Mouse (Mus musculus) intestine, embryonic 14.5 days (tissue): ENCODE data around the gene Adamtsl4. TPM values are rescaled to one million over a fixed set of nuclear protein-coding genes. Genes with fewer than 3 reads are reported as not detected.
A peak's percentile ranks its signal among the peaks of the same experiment; 100 is the strongest.
"Not testable (repeated sequence)": the region's sequence is repeated elsewhere in the genome, so short reads cannot be mapped to it uniquely, and the experiment has no call there.

Experiments used
- ATAC-seq: fragments of 200-750 bp; cut with Nextera tagmentation; replicated peaks from 2 replicates; pipeline ENCODE4 v1.8.0; 2017; ENCODE audit warnings: low read depth, moderate number of reproducible peaks, moderate TSS enrichment, moderate library complexity; ENCODE audit not compliant: low FRiP score, low TSS enrichment
- DNase-seq: peaks from one replicate; pipeline ENCODE4 v3.0.0-alpha.2; 2018; ENCODE audit warnings: low spot score
- H3K27ac ChIP-seq: fragments of 300-500 bp; sonication (generic); 2 replicates; pipeline ENCODE4 v1.5.1; 2014; ENCODE audit warnings: low read depth, mild to moderate bottlenecking, control low read depth
- H3K27me3 ChIP-seq: fragments of 300-500 bp; sonication (generic); replicated peaks from 2 replicates; pipeline ENCODE4 v1.6.1; 2014; ENCODE audit warnings: low read length, control low read depth; ENCODE audit not compliant: control insufficient read depth, insufficient read depth
- H3K36me3 ChIP-seq: fragments of 300-500 bp; sonication (generic); 2 replicates; pipeline ENCODE4 v1.6.1; 2014; ENCODE audit warnings: low read length, control low read depth; ENCODE audit not compliant: control insufficient read depth, insufficient read depth
- H3K4me1 ChIP-seq: fragments of 300-500 bp; sonication (generic); replicated peaks from 2 replicates; pipeline ENCODE4 v1.6.1; 2014; ENCODE audit warnings: low read length, control low read depth, mixed read lengths; ENCODE audit not compliant: control insufficient read depth, insufficient read depth
- H3K4me2 ChIP-seq: fragments of 300-500 bp; sonication (generic); 2 replicates; pipeline ENCODE4 v1.6.1; 2014; ENCODE audit warnings: low read length
- H3K4me3 ChIP-seq: fragments of 300-500 bp; sonication (generic); 2 replicates; pipeline ENCODE4 v1.5.1; 2014; ENCODE audit warnings: low read depth, low read length, control low read depth, mixed read lengths
- H3K9ac ChIP-seq: fragments of 300-500 bp; sonication (generic); 2 replicates; pipeline ENCODE4 v1.6.1; 2014; ENCODE audit warnings: mild to moderate bottlenecking, low read length
- H3K9me3 ChIP-seq: fragments of 300-500 bp; sonication (generic); 2 replicates; pipeline ENCODE4 v1.6.1; 2016; ENCODE audit warnings: low read length, control low read depth; ENCODE audit not compliant: control insufficient read depth
- WGBS: fragments of 180-500 bp; shearing (Covaris S2); extraction: QIAGEN DNeasy Blood & Tissue Kit; methylation state at CpG from one replicate; pipeline ENCODE4 v1.1.7; 2014; 5-methylcytosine and 5-hydroxymethylcytosine counted together
- polyA plus RNA-seq: library from polyadenylated mRNA; unstranded; fragments of >200 nt; fragmentation: Nextera tagmentation; extraction: Ambion mirVana; gene quantifications from 2 replicates; pipeline ENCODE4 v1.2.1, GENCODE M21; 2014

The Adamtsl4 gene
- polyA plus RNA-seq, 1 experiment from 2014 or later: 2.6 TPM

GRCm38 (mm10) chr3:95694808-95695703 is 7.3 kb upstream of the Adamtsl4 start:
- 86% methylated on average over 11 of the region's 11 CpGs for WGBS
- H3K9ac ChIP-seq: no peak overlapping the region
- no peaks in the 10 kb centered on the region for H3K9me3 ChIP-seq
- H3K36me3 ChIP-seq: no peaks in the 10 kb centered on the region
- DNase-seq (no peak), ATAC-seq (no peak)
- H3K27ac ChIP-seq: no peak overlapping the region
- H3K4me3 ChIP-seq: no peak overlapping the region
- no peak overlapping the region for H3K4me2 ChIP-seq
- H3K27me3 ChIP-seq: no peaks in the 10 kb centered on the region
- peaks cover 15% of the 10 kb centered on the region for H3K4me1 ChIP-seq

- no peaks in the 10 kb centered on the region for H3K36me3 ChIP-seq
- H3K4me1 ChIP-seq: peaks cover 17% of the 10 kb centered on the region
- DNase-seq (no peak), ATAC-seq (no peak)
- H3K4me3 ChIP-seq: no peak overlapping the region
- H3K27ac ChIP-seq: no peak overlapping the region
- no peaks in the 10 kb centered on the region for H3K9me3 ChIP-seq
- 64% methylated on average over 11 of the region's 11 CpGs for WGBS
- no peaks in the 10 kb centered on the region for H3K27me3 ChIP-seq
- H3K9ac ChIP-seq: no peak overlapping the region
- no peak overlapping the region for H3K4me2 ChIP-seq
These were observed 6.4 kb upstream of the Adamtsl4 start for GRCm38 (mm10) chr3:95693821-95694807.

- Histone ChIP-seq H3K9ac (no peak overlapping the region), H3K4me1 (peaks cover 22% of the 10 kb centered on the region), H3K27me3 (no peaks in the 10 kb centered on the region), H3K36me3 (no peaks in the 10 kb centered on the region), H3K4me3 (no peak overlapping the region), H3K9me3 (no peaks in the 10 kb centered on the region), H3K4me2 (no peak overlapping the region), H3K27ac (no peak overlapping the region)
- no peak for DNase-seq
- ATAC-seq: no peak
- WGBS: 72% methylated on average over 6 of the region's 6 CpGs
These were observed 5.0 kb upstream of the Adamtsl4 start for GRCm38 (mm10) chr3:95692677-95693076.

- WGBS: 93% methylated on average over 2 of the region's 2 CpGs
- not testable (repeated sequence) for H3K27ac ChIP-seq, H3K27me3 ChIP-seq, H3K36me3 ChIP-seq, ATAC-seq, H3K9me3 ChIP-seq, H3K4me2 ChIP-seq, H3K4me3 ChIP-seq, H3K9ac ChIP-seq, DNase-seq
- H3K4me1 ChIP-seq: peaks cover 29% of the 10 kb centered on the region
These were observed 2.8 kb upstream of the Adamtsl4 start for GRCm38 (mm10) chr3:95690552-95690951.

- Histone ChIP-seq H3K27me3 (no peaks in the 10 kb centered on the region), H3K4me1 (peaks cover 29% of the 10 kb centered on the region)
These were observed 2.2 kb upstream of the Adamtsl4 start for GRCm38 (mm10) chr3:95689940-95690339.

GRCm38 (mm10) chr3:95689171-95689915 is 1.6 kb upstream of the Adamtsl4 start:
- ATAC-seq (no peak), DNase-seq (no peak)

More at GRCm38 (mm10) chr3:95689940-95690339, 2.2 kb upstream of the Adamtsl4 start:
- Histone ChIP-seq H3K4me3 (no peak overlapping the region), H3K9me3 (no peaks in the 10 kb centered on the region), H3K36me3 (no peaks in the 10 kb centered on the region), H3K4me2 (peak overlapping the region; percentile 18; the same call in 1 of the 2 replicates), H3K9ac (no peak overlapping the region), H3K27ac (no peak overlapping the region)
- 27% methylated on average over 2 of the region's 2 CpGs for WGBS
- DNase-seq (no peak), ATAC-seq (no peak)

GRCm38 (mm10) chr3:95687168-95687523 is 571 bp downstream of the Adamtsl4 start:
- Histone ChIP-seq H3K9ac (no peak overlapping the region; the same call in 1 of the 2 replicates), H3K4me3 (peak overlapping the region; percentile 40), H3K4me1 (peaks cover 24% of the 10 kb centered on the region), H3K9me3 (no peaks in the 10 kb centered on the region), H3K4me2 (peak overlapping the region; percentile 91), H3K27ac (no peak overlapping the region), H3K27me3 (no peaks in the 10 kb centered on the region), H3K36me3 (no peaks in the 10 kb centered on the region)
- WGBS: 11% methylated on average over 4 of the region's 4 CpGs
- DNase-seq (no peak), ATAC-seq (no peak)

More at GRCm38 (mm10) chr3:95689171-95689915, 1.6 kb upstream of the Adamtsl4 start:
- Histone ChIP-seq H3K4me3 (no peak overlapping the region), H3K9me3 (no peaks in the 10 kb centered on the region), H3K27ac (no peak overlapping the region), H3K4me2 (peak overlapping the region; percentile 18; the same call in 1 of the 2 replicates), H3K4me1 (peaks cover 32% of the 10 kb centered on the region), H3K9ac (no peak overlapping the region), H3K27me3 (no peaks in the 10 kb centered on the region), H3K36me3 (no peaks in the 10 kb centered on the region)
- 18% methylated on average over 11 of the region's 11 CpGs for WGBS
